ENCODE assay signal across 1 mouse cellular context in genomic region chr17:24441148-24441547, GRCm38 (mm10).
TF ChIP-seq lines count a peak whose summit lies in the region.

No protein-coding gene starts in this region.

TF ChIP-seq in CH12.LX, 34 proteins besides CTCF, POLR2A, EP300 and RAD21:
- TF ChIP-seq KAT2A (IDR thresholded peaks at IDR 0.05; ENCODE audit: insufficient replicate concordance, low read length) = no peak
- peak; percentile 14; the same call in 1 of the 2 replicates for TF ChIP-seq SMC3 (IDR thresholded peaks at IDR 0.05; ENCODE audit: low read depth, low read length)
